Mouse (Mus musculus): ENCODE results near the gene Vmn1r226. TPM values are rescaled to one million over a fixed set of nuclear protein-coding genes. Genes with fewer than 3 reads are reported as not detected.

Gene Vmn1r226
- total RNA-seq (2021) = not detected

- intact Hi-C loops (cut with DNase I) = no loop called here
- no peak for DNase-seq (ENCODE audit: extremely low spot score in 1 of 2, low spot score in 2 of 2)
Measured at GRCm38 (mm10) chr17:20682543-20682942, at the start of gene Vmn1r226. Gene Vmn1r226, plus strand, starts transcription at chr17:20682843.

DNA sequence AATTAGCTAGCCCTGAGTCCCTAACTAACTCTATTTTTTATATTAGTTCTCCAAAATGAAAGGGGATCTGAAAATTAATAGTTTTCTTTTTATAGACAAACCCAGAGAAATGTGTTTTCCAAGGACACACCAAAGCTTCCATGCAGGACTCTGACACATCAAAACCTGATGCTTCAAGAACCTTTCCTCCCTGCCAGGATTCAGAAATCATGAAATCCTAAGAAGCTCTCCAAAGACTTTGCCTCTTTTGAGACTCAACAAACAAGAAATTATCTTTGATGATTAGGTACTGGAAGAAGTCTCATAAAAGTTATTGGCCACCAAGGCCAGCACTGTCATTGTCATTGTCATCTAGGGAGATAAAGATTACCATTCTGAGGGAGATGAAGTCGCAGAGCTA lies 46.9 kb downstream of the Vmn1r226 start, which contains the start of gene Vmn1r227:
Gene Vmn1r227 (plus strand): TSS at position 301 of the 400 bp plus-strand sequence.
- DNase-seq (ENCODE audit: extremely low spot score in 1 of 2, low spot score in 2 of 2) = no peak
- intact Hi-C loops (cut with DNase I) = no loop called here

Other genes starting within 250 kb of the Vmn1r226 start
- not detected for gene Vmn2r108, start 201.5 kb upstream of the Vmn1r226 start, total RNA-seq (2021)
- gene Vmn1r225, start 184.7 kb upstream of the Vmn1r226 start, total RNA-seq (2021) = not detected
- not detected for gene Vmn2r109, start 118.1 kb upstream of the Vmn1r226 start, total RNA-seq (2021)
- not detected for gene Vmn2r110, start 86.4 kb upstream of the Vmn1r226 start, total RNA-seq (2021)
- gene Fpr-rs3, start 58.0 kb upstream of the Vmn1r226 start, total RNA-seq (2021) = not detected
- not detected for gene Vmn1r227, start 47.0 kb downstream of the Vmn1r226 start, total RNA-seq (2021)
- gene Vmn1r228, start 103.3 kb downstream of the Vmn1r226 start, total RNA-seq (2021) = not detected
- under 1 TPM; 0.10 to 0.11 TPM for gene Vmn1r229, start 128.7 kb downstream of the Vmn1r226 start, total RNA-seq (2021)
- gene Vmn1r230, start 157.6 kb downstream of the Vmn1r226 start, total RNA-seq (2021) = not detected
- gene Vmn1r231, start 222.2 kb downstream of the Vmn1r226 start, total RNA-seq (2021) = not detected
- gene Vmn1r232, start 236.9 kb downstream of the Vmn1r226 start, total RNA-seq (2021) = not detected